Mouse (Mus musculus): ENCODE results near the gene Jph3. TPM values are rescaled to one million over a fixed set of nuclear protein-coding genes. Genes with fewer than 3 reads are reported as not detected.

The Jph3 gene
- polyA plus RNA-seq, 1 experiment from 2014 or later, result 1.3 TPM

DNA sequence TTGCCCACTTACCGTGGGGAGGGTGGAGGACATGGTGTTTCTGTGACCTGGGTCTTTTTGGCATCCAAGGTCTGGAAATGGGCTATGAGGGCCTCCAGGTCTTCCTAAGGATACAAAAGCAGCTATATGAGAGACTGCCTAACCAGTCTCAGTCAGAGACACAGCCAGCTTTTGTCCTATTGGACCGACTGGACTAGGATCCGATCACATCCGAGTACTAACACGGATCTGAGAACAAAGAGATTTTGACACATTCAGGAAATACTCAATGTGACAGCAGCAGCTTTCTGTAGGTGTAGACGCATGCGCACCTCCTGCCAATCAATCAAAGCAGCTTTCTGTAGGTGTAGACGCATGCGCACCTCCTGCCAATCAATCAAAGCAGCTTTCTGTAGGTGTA is 92.3 kb downstream of the Jph3 start:
- H3K9me3 ChIP-seq (replicated peaks), result no peaks in the 10 kb centered on the region
- no peaks in the 10 kb centered on the region for H3K4me1 ChIP-seq
- H3K9ac ChIP-seq, result no peak overlapping the region
- 88% methylated on average over 9 of the region's 9 CpGs for WGBS
- no peak overlapping the region for H3K4me3 ChIP-seq (replicated peaks)
- H3K36me3 ChIP-seq, result peaks cover 32% of the 10 kb centered on the region
- no peak overlapping the region for H3K27ac ChIP-seq
- H3K27me3 ChIP-seq, result no peaks in the 10 kb centered on the region
- ATAC-seq (replicated peaks; ENCODE audit: low FRiP score), result no peak
- H3K4me2 ChIP-seq, result no peak overlapping the region

DNA sequence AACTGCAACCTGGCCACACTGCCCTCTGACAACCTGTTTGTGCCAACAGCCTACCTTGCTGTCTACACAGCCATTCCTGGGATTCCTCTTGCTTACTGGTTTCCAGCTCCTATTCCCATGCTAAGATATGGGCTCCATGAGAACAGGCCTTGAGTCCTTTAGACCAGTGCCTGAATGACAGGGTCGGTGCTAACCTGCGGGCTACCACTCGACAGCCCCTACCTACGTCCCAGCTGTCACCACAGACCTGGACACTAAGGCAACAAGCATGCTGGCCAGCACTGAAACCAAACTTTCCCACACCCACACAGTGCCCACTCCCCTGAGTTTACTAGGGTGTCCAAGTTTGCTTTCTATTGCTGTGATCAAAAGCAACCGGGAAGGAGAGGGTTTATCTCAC is 98.3 kb downstream of the Jph3 start:
- WGBS, result 91% methylated on average over 5 of the region's 5 CpGs
- Histone ChIP-seq H3K4me1 (peaks cover 19% of the 10 kb centered on the region), H3K27ac (no peak overlapping the region), H3K4me2 (peak overlapping the region; percentile 87), H3K9ac (no peak overlapping the region), H3K9me3 (replicated peaks) (no peaks in the 10 kb centered on the region), H3K36me3 (no peaks in the 10 kb centered on the region), H3K27me3 (no peaks in the 10 kb centered on the region), H3K4me3 (replicated peaks) (peak overlapping the region; percentile 96)
- ATAC-seq (replicated peaks; ENCODE audit: low FRiP score), result no peak

GRCm38 (mm10) chr8:121828376-121829023 is 99.1 kb downstream of the Jph3 start:
- H3K27me3 ChIP-seq, result no peaks in the 10 kb centered on the region
- H3K36me3 ChIP-seq, result no peaks in the 10 kb centered on the region
- 34% methylated on average over 10 of the region's 10 CpGs for WGBS
- H3K9me3 ChIP-seq (replicated peaks), result no peaks in the 10 kb centered on the region
- H3K4me2 ChIP-seq, result peak overlapping the region; percentile 87
- 0 out of 2 replicates have a peak overlapping the region, but pooled peaks have one; percentile 51 for H3K27ac ChIP-seq
- peaks cover 19% of the 10 kb centered on the region for H3K4me1 ChIP-seq
- ATAC-seq (replicated peaks; ENCODE audit: low FRiP score), result no peak
- H3K9ac ChIP-seq, result peak overlapping the region; percentile 90
- H3K4me3 ChIP-seq (replicated peaks), result peak overlapping the region; percentile 96

DNA sequence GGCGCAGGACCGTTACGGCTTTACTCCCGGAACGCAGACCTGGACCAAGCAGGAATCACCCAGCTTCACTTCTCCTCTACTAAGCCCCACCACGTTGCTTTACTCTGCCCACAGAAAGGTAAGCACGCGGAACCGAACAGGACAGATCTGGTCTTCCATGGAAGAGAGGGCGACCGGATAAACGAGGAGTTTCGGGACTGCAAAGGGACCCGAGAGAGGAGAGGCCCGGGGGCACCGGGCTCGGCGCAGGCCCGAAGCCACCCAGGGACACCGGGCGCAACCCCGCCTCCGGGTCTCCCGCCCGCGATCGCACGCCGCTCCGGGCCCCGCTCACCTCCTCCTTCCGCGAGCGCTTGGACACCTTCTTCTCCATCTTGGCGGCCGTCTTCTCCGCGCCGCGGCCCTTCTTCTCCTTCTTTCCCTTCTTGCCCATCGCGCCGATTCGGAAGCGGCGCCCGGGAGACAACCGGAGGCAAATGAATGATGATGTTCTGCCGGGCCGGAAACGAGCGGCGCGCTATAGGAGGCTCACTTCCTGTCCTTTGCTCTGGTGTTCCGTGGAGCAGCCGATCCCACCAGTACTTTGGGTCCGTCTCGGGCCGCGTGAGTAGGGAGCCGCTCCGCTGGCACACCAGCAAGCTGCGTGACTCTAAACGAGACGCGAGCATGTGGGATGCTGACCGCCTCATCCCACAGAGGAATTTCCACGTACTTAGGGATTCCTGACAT is 99.8 kb downstream of the Jph3 start, which contains the start of gene Klhdc4:
Gene Klhdc4 (minus strand): TSS at position 522 of the 729 bp plus-strand sequence.
- Histone ChIP-seq H3K36me3 (no peaks in the 10 kb centered on the region), H3K4me1 (peaks cover 19% of the 10 kb centered on the region), H3K27me3 (no peaks in the 10 kb centered on the region), H3K4me2 (peak within 1 kb of the TSS; percentile 87), H3K9ac (peak within 1 kb of the TSS; percentile 90), H3K9me3 (replicated peaks) (no peaks in the 10 kb centered on the region), H3K27ac (peak within 1 kb of the TSS; percentile 51; the same call in 1 of the 2 replicates), H3K4me3 (replicated peaks) (peak within 1 kb of the TSS; percentile 96)
- WGBS, result under 1% methylated on average over 67 of the region's 68 CpGs
- peak; percentile 95 for ATAC-seq (replicated peaks; ENCODE audit: low FRiP score)

DNA sequence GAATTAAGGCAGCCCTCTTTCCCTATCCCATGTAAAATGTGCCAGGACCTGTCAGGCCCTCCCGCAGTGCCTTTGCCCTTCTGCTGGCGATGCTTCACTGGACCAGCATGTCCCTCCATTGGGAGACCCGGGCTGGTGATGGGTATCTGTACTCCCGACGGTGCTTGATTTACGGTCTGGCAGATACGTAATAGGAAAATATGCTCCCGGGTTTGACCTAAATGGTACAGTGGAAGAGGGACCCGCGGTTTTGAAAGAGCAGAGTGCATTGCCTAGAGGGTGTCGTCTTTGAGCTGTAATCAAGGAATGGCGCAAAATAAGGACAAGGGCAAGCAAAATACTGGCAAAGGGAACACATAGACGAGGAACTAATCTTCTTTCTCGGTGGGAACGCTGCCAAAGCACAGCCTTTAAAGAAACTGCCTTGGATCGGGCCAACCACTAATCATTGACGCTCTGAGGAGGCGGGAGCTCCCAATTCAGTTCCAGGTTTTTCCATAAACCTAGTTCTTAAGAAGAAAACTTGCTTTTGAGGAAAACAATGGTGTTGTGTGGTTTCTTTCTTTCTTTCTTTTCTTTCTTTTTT is 100.4 kb downstream of the Jph3 start:
- H3K9me3 ChIP-seq (replicated peaks), result no peaks in the 10 kb centered on the region
- H3K27me3 ChIP-seq, result no peaks in the 10 kb centered on the region
- H3K36me3 ChIP-seq, result no peaks in the 10 kb centered on the region
- peaks cover 19% of the 10 kb centered on the region for H3K4me1 ChIP-seq
- ATAC-seq (replicated peaks; ENCODE audit: low FRiP score), result peak; percentile 79
- WGBS, result 19% methylated on average over 18 of the region's 18 CpGs
- 0 out of 2 replicates have a peak overlapping the region, but pooled peaks have one; percentile 51 for H3K27ac ChIP-seq
- H3K4me3 ChIP-seq (replicated peaks), result peak overlapping the region; percentile 96
- peak overlapping the region; percentile 87 for H3K4me2 ChIP-seq
- peak overlapping the region; percentile 90 for H3K9ac ChIP-seq

- H3K9me3 ChIP-seq (replicated peaks), result no peaks in the 10 kb centered on the region
- H3K9ac ChIP-seq, result no peak overlapping the region
- WGBS, result 73% methylated on average over 2 of the region's 2 CpGs
- no peaks in the 10 kb centered on the region for H3K27me3 ChIP-seq
- H3K4me2 ChIP-seq, result no peak overlapping the region
- ATAC-seq (replicated peaks; ENCODE audit: low FRiP score), result no peak
- H3K4me3 ChIP-seq (replicated peaks), result no peak overlapping the region
- H3K4me1 ChIP-seq, result peaks cover 19% of the 10 kb centered on the region
- no peak overlapping the region for H3K27ac ChIP-seq
- H3K36me3 ChIP-seq, result no peaks in the 10 kb centered on the region
These were observed 102.6 kb downstream of the Jph3 start for GRCm38 (mm10) chr8:121832061-121832460.

GRCm38 (mm10) chr8:121832503-121832902 is 103.1 kb downstream of the Jph3 start:
- Histone ChIP-seq H3K9ac (no peak overlapping the region), H3K9me3 (replicated peaks) (no peaks in the 10 kb centered on the region), H3K4me3 (replicated peaks) (no peak overlapping the region), H3K4me2 (0 out of 2 replicates have a peak overlapping the region, but pooled peaks have one; percentile 28), H3K4me1 (peaks cover 19% of the 10 kb centered on the region), H3K36me3 (no peaks in the 10 kb centered on the region), H3K27me3 (no peaks in the 10 kb centered on the region), H3K27ac (no peak overlapping the region; the same call in 1 of the 2 replicates)
- ATAC-seq (replicated peaks; ENCODE audit: low FRiP score), result no peak
- WGBS, result 14% methylated on average over 6 of the region's 6 CpGs

- Histone ChIP-seq H3K36me3 (no peaks in the 10 kb centered on the region), H3K4me2 (no peak overlapping the region), H3K4me3 (replicated peaks) (no peak overlapping the region), H3K9me3 (replicated peaks) (no peaks in the 10 kb centered on the region), H3K27ac (no peak overlapping the region), H3K9ac (no peak overlapping the region), H3K27me3 (no peaks in the 10 kb centered on the region), H3K4me1 (no peaks in the 10 kb centered on the region)
- ATAC-seq (replicated peaks; ENCODE audit: low FRiP score), result no peak
- 49% methylated on average over 8 of the region's 8 CpGs for WGBS
These were observed 111.8 kb downstream of the Jph3 start for GRCm38 (mm10) chr8:121841242-121841641.

- no peaks in the 10 kb centered on the region for H3K27me3 ChIP-seq
- 91% methylated on average over 8 of the region's 8 CpGs for WGBS
- no peaks in the 10 kb centered on the region for H3K9me3 ChIP-seq (replicated peaks)
- H3K27ac ChIP-seq, result no peak overlapping the region
- no peaks in the 10 kb centered on the region for H3K4me1 ChIP-seq
- H3K36me3 ChIP-seq, result no peaks in the 10 kb centered on the region
- ATAC-seq (replicated peaks; ENCODE audit: low FRiP score), result no peak
- H3K4me3 ChIP-seq (replicated peaks), result no peak overlapping the region
- H3K4me2 ChIP-seq, result no peak overlapping the region
- H3K9ac ChIP-seq, result no peak overlapping the region
These were observed 112.9 kb downstream of the Jph3 start for GRCm38 (mm10) chr8:121842064-121842955.

- ATAC-seq (replicated peaks; ENCODE audit: low FRiP score), result no peak
- H3K27ac ChIP-seq, result no peak overlapping the region
- H3K4me2 ChIP-seq, result no peak overlapping the region
- H3K9ac ChIP-seq, result no peak overlapping the region
- H3K36me3 ChIP-seq, result no peaks in the 10 kb centered on the region
- WGBS, result 82% methylated on average over 3 of the region's 3 CpGs
- no peak overlapping the region for H3K4me3 ChIP-seq (replicated peaks)
- H3K4me1 ChIP-seq, result no peaks in the 10 kb centered on the region
- no peaks in the 10 kb centered on the region for H3K27me3 ChIP-seq
- no peaks in the 10 kb centered on the region for H3K9me3 ChIP-seq (replicated peaks)
These were observed 113.8 kb downstream of the Jph3 start for GRCm38 (mm10) chr8:121843184-121843733.
